Mouse (Mus musculus) cerebellum, adult 2 months (tissue): Measurements from ENCODE around the gene Rnf222. TPM values are rescaled to one million over a fixed set of nuclear protein-coding genes. Genes with fewer than 3 reads are reported as not detected.
A peak's percentile ranks its signal among the peaks of the same experiment; 100 is the strongest.
"Not testable (repeated sequence)": the region's sequence is repeated elsewhere in the genome, so short reads cannot be mapped to it uniquely, and the experiment has no call there.

Experiments
- DNase-seq, 2 experiments: peaks; one replicate each; pipeline ENCODE4 v3.0.0; 2021
- H3K27ac ChIP-seq: fragments of 200-500 bp; 2 replicates; pipeline ENCODE4 v1.5.1; 2012; ENCODE audit warnings: low read length, control low read depth, inconsistent platforms; ENCODE audit not compliant: insufficient read depth
- H3K27me3 ChIP-seq: fragments of 200-500 bp; 2 replicates; pipeline ENCODE4 v1.6.1; 2012; ENCODE audit warnings: inconsistent platforms, mild to moderate bottlenecking, low read length, moderate library complexity; ENCODE audit not compliant: control insufficient read depth, insufficient read depth
- H3K4me1 ChIP-seq: fragments of 200-500 bp; 2 replicates; pipeline ENCODE4 v1.6.1; 2011; ENCODE audit warnings: low read length; ENCODE audit not compliant: control insufficient read depth, insufficient read depth
- H3K4me3 ChIP-seq: fragments of 200-500 bp; replicated peaks from 2 replicates; pipeline ENCODE3; 2011; ENCODE audit warnings: mild to moderate bottlenecking, low read depth, low read length, control low read depth; ENCODE audit not compliant: insufficient read depth
- CTCF ChIP-seq: fragments of 200-500 bp; IDR thresholded peaks from 2 replicates; pipeline ENCODE4 v1.5.1; 2011; ENCODE audit warnings: low read depth, mild to moderate bottlenecking, control low read depth, low read length, moderate library complexity, borderline replicate concordance; ENCODE audit not compliant: insufficient read depth
- POLR2A ChIP-seq: fragments of 200-500 bp; IDR thresholded peaks from 2 replicates; pipeline ENCODE4 v1.6.1; 2011; ENCODE audit warnings: low read length, control low read depth, borderline replicate concordance; ENCODE audit not compliant: insufficient read depth
- whole genome bisulfite sequencing: fragments of 180-500 bp; shearing (Covaris S2); methylation state at CpG from one replicate; pipeline ENCODE4 v1.1.7; 2018; 5-methylcytosine and 5-hydroxymethylcytosine counted together
- polyA plus RNA-seq: library from polyadenylated mRNA; depleted of rRNA; stranded (reverse); fragments of >200 nt; gene quantifications from 2 replicates; pipeline ENCODE4 v1.2.3, GENCODE M21; 2012; rRNA removed

Rnf222 gene
- polyA plus RNA-seq, 1 experiment, result 0.05 TPM

DNA sequence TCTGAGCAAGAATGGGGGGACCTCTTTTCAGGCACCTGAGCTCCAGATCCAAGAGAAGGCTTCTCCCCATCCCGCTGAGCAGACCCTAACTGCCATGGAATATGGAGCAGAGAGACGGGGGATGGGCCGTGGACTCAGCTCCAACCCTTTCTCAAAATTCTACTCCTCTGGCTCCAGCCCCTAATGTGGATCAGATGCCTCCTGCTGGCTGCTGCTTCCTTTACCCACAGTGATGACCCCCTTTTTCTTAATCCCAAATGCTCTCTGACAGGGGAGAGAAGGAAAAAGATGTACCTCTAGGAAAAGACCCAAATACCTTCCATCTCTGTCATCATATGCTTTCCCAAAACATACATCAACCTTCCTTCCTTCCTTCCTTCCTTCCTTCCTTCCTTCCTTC lies 38.6 kb downstream of the Rnf222 start, which contains the start of gene Odf4:
Gene Odf4 (minus strand): TSS at position 101 of the 400 bp plus-strand sequence.
- H3K4me1 ChIP-seq, result no peaks in the 10 kb centered on the region
- WGBS, result 79% methylated on average over 3 of the region's 3 CpGs
- H3K27me3 ChIP-seq, result no peaks in the 10 kb centered on the region
- DNase-seq, result no peak
- H3K4me3 ChIP-seq, result no peak within 1 kb of the TSS
- H3K27ac ChIP-seq, result no peak within 1 kb of the TSS
- no peak for TF ChIP-seq CTCF
- TF ChIP-seq POLR2A, result no peak

DNA sequence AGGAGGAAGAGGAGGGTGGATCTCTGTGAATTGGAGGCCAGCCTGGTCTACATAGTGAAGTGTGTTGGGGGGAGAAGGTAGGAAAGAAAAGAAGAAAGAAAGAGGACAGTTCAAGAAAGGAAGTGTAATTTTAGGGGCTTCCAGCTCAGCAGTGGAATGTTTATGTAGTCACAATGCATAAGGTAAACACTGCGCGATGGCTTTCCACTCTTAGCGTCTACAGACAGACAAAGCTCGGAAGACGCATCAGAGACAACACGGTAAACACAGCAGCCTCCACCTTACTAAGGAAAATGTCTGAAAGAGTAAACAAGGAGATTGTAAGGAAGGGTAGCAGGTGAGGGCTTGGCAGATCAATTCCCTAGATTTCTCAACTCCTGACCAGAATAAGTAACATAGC lies 41.6 kb downstream of the Rnf222 start:
- no peak for TF ChIP-seq CTCF
- no peak for TF ChIP-seq POLR2A
- DNase-seq, result no peak
- H3K4me3 ChIP-seq, result no peak overlapping the region
- H3K4me1 ChIP-seq, result no peaks in the 10 kb centered on the region
- no peak overlapping the region for H3K27ac ChIP-seq
- 88% methylated on average over 6 of the region's 6 CpGs for WGBS
- H3K27me3 ChIP-seq, result no peaks in the 10 kb centered on the region

DNA sequence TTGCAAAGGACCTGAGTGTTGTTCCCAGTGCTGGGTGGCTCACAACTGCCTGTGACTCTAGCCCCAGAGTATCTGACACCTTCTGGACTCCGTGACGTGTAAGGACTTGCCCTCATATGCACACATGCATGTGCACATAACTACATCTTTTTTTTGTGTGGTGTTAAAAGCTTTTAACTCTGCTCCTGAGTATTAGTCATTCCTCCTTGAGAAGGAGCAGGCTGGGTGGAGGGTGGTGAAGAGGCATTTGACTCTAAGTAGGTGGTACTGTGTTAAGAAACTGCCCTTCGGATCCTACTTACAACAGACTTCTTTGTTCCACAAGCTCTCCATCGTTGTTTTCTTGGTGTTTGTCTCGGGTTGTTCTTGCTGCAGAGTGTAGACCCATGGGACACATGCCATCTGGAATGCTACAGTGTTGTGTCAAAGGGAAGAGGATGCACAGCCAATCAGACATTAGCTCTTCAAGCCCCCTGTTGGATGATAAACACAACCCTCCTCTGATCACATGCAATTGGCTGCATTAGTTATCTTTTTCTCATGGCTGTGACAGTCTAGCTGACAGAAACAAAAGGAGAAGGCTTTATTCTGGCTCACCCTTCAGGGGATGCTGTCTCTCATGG lies 45.6 kb downstream of the Rnf222 start:
- Histone ChIP-seq H3K27me3 (no peaks in the 10 kb centered on the region), H3K4me3 (no peak overlapping the region), H3K27ac (no peak overlapping the region), H3K4me1 (no peaks in the 10 kb centered on the region)
- WGBS, result 48% methylated on average over 5 of the region's 5 CpGs
- DNase-seq, result no peak
- TF ChIP-seq POLR2A, result no peak

DNA sequence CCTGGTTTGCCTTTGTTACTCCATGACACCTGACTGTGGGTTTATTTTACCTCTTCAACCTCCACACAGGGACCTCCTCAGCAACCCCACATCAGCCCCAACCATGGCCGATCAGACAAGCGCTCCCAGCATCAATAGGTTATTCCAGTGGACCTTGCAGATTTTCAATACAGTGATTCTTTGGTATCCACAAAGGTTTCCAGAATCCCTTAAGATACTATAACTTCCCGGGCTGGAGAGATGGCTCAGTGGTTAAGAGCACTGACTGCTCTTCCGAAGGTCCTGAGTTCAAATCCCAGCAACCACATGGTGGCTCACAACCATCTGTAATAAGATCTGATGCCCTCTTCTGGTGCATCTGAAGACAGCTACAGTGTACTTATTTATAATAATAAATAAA lies 48.6 kb downstream of the Rnf222 start:
- not testable (repeated sequence) for H3K27ac ChIP-seq, DNase-seq, H3K4me1 ChIP-seq, H3K4me3 ChIP-seq, H3K27me3 ChIP-seq
- WGBS, result 87% methylated on average over 4 of the region's 4 CpGs

DNA sequence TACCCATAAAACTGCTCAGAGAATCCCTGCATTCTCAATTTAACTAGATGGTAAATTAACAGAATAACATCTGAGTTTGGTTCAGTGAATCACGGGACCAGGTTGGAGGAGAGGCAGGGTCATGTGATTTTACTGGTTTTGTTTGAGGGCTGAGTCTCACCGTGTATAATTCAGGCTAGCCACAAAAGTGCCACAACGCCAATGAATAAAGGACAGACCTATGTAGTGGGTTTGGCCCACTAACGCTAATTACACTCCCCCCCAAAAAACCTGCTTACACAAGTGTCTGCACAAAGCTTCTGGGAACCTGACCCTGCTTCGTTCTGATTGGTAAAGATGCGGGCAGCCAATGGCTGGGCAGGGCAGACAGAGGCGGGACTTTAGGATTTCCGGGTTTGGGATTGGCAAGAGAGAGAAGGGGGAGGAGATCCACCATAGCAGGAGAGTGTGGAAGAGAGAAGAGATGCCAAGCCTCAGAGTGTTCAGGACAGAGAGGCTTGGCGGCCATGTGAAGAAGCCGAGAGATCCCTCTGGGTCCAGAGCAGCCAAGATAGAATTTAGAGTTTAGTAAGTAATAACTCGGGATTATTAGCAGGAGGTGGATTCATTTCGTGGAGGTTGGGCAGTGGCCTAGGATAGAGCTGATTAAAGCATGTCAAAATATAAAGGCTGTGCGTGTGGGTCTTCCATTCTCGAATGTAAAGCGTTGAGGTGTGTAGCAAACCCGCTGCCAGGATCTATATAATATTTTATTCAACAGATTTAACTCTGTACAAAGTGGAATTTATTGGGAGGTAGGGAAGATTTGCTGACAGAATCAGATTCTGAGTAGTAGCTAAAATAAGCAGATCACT lies 51.3 kb downstream of the Rnf222 start:
- no peaks in the 10 kb centered on the region for H3K27me3 ChIP-seq
- H3K4me1 ChIP-seq, result no peaks in the 10 kb centered on the region
- H3K4me3 ChIP-seq, result peak overlapping the region; percentile 63
- under 1% methylated on average over 16 of the region's 16 CpGs for WGBS
- peak; percentile 87 to 95 for DNase-seq
- H3K27ac ChIP-seq, result peak overlapping the region; percentile 83
- TF ChIP-seq CTCF (no peak), POLR2A (peak; percentile 93; the same call in 1 of the 2 replicates)

DNA sequence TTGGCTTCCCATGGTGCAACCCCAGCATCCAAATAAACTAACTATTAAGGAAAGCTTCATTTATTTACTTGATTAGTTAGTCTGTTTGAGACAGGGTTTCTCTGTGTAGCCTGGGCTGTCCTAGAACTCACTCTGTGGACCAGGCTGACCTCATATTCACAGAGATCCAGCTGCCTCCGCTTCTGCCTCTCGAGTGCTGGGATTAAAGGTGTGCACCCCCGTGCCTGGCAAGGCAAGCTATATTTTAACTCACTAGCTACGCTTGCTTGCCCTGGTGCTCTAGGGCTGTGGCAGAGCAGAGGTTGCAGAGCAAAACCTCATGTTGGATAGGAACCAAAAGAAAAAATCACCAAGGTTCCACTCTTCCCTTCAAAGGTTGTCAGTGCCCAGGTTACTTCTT lies 52.2 kb downstream of the Rnf222 start:
- H3K4me3 ChIP-seq, result peak overlapping the region; percentile 63
- TF ChIP-seq POLR2A (no peak), CTCF (no peak)
- no peak overlapping the region for H3K27ac ChIP-seq
- peak in 1 of 2 experiments; percentile 15 for DNase-seq
- no peaks in the 10 kb centered on the region for H3K4me1 ChIP-seq
- H3K27me3 ChIP-seq, result no peaks in the 10 kb centered on the region
- WGBS, result 20% methylated on average over 4 of the region's 4 CpGs

DNA sequence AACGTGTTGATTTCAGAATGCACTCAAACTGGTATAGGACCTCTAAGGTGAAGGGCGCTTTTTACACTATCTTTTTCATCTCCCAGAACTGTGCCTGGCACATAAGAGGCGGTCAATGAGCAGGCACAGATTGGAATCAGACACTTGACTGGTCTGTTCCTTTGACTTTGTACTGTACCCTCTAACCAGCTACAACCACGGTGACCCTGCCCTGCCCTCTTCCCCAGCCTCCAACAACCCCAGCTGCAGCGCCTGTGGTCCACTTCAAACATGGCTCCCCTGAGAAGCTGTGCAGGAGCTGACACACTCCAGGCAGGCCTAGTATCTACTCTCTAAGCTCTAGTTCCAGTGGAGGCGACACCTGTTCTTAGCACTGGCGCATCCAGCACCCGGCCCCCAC lies 54.4 kb downstream of the Rnf222 start:
- TF ChIP-seq CTCF (no peak), POLR2A (no peak)
- H3K27me3 ChIP-seq, result no peaks in the 10 kb centered on the region
- no peak for DNase-seq
- WGBS, result 91% methylated on average over 8 of the region's 8 CpGs
- no peak overlapping the region for H3K4me3 ChIP-seq
- H3K27ac ChIP-seq, result no peak overlapping the region
- no peaks in the 10 kb centered on the region for H3K4me1 ChIP-seq

DNA sequence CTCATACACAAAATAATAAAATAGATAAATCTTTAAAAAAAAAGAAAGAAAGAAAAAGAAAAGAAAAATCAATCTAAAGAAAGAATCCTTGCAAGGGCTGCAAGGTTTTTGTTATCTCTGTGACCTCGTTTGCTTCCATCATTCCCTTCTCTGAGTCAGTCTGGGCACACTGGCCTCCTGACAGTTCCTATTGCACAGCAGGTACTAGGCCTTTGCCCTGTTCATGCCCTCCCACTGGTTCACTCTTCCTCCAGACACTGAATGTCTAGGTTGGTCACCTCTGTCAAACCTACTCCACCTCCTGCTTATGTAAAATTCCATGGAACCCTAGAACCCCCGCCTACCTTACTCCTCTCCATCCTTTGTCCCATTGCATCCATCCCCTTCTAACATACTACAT lies 56.9 kb downstream of the Rnf222 start:
- WGBS, result 85% methylated on average over 2 of the region's 2 CpGs
- Histone ChIP-seq H3K4me1 (no peaks in the 10 kb centered on the region; the same call in 1 of the 2 replicates), H3K27me3 (no peaks in the 10 kb centered on the region), H3K27ac (no peak overlapping the region), H3K4me3 (no peak overlapping the region)
- DNase-seq, result no peak
- no peak for TF ChIP-seq POLR2A
- TF ChIP-seq CTCF, result no peak

Other genes starting within 250 kb of the Rnf222 start
- gene Myh10, start 197.0 kb upstream of the Rnf222 start, polyA plus RNA-seq, result 177 and 180 TPM in 2 replicates
- 91.1 and 103 TPM in 2 replicates for gene Ndel1, start 16.7 kb upstream of the Rnf222 start, polyA plus RNA-seq
- 1,554 and 1,707 TPM in 2 replicates for gene Rpl26, start 13.0 kb downstream of the Rnf222 start, polyA plus RNA-seq
- 1.0 and 1.1 TPM in 2 replicates for gene Odf4, start 38.5 kb downstream of the Rnf222 start, polyA plus RNA-seq
- 33.0 and 34.7 TPM in 2 replicates for gene Arhgef15, start 68.9 kb downstream of the Rnf222 start, polyA plus RNA-seq
- gene Slc25a35, start 79.6 kb downstream of the Rnf222 start, polyA plus RNA-seq, result 11.5 and 12.1 TPM in 2 replicates
- gene Rangrf, start 86.6 kb downstream of the Rnf222 start, polyA plus RNA-seq, result 54.4 and 55.5 TPM in 2 replicates
- 23.1 and 23.2 TPM in 2 replicates for gene Pfas, start 119.9 kb downstream of the Rnf222 start, polyA plus RNA-seq
- gene Ctc1, start 127.4 kb downstream of the Rnf222 start, polyA plus RNA-seq, result 44.1 and 46.3 TPM in 2 replicates
- gene Aurkb, start 157.1 kb downstream of the Rnf222 start, polyA plus RNA-seq, result 0.51 and 0.55 TPM in 2 replicates
- gene Borcs6, start 171.2 kb downstream of the Rnf222 start, polyA plus RNA-seq, result 34.9 and 36.7 TPM in 2 replicates
- 13.4 and 15.8 TPM in 2 replicates for gene Tmem107, start 182.3 kb downstream of the Rnf222 start, polyA plus RNA-seq
- gene Vamp2, start 199.9 kb downstream of the Rnf222 start, polyA plus RNA-seq, result 672 and 700 TPM in 2 replicates
- gene Per1, start 206.7 kb downstream of the Rnf222 start, polyA plus RNA-seq, result 34.4 and 37.2 TPM in 2 replicates
- 0.44 and 0.59 TPM in 2 replicates for gene Hes7, start 231.9 kb downstream of the Rnf222 start, polyA plus RNA-seq
- gene 9130213A22Rik, start 234.0 kb downstream of the Rnf222 start, polyA plus RNA-seq, result 1.3 and 1.4 TPM in 2 replicates
- gene Aloxe3, start 237.3 kb downstream of the Rnf222 start, polyA plus RNA-seq, result 10.8 and 16.0 TPM in 2 replicates